Mouse (Mus musculus) ovary, adult 18-20 months (tissue): ENCODE measurements around the gene Zhx3.

Experiments
- DNase-seq: peaks from one replicate; pipeline ENCODE4 v3.0.0; 2022; ENCODE audit warnings: low spot score, mixed read lengths

Zhx3 gene

DNA sequence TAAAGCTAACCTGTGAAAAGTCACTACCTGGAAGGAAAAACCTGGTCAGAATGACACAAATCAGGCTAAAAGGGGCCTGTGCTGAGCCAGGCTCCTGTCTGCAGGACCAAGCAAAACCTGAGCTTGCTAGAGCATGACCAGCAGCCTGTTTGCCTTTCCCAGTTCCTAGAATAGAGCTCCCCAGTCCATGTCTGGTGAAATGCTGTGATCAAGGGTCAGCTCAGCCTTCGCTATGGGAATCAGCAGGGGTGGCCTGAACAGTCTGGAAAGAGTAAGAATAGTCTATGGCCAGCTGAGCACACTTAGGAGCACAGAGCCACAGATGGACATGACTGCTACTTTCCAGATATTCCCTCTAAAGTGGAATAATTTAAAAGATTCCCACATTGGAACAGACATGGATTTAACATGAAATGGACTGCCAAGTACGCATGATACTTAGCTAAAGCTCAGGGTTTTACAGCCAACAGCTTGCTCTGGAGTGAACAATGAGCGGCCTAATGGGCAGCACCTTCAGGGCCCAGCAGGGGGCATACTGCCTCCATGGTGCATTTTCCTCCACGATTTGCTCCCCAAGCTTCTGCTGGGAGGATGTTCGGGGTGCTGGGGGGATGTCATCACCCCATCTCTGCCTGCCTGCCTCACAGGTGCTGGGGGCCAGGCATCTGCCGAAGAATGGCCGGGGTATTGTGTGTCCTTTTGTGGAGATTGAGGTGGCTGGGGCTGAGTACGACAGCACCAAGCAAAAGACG lies 112.2 kb downstream of the Zhx3 start:
- DNase-seq: no peak

DNA sequence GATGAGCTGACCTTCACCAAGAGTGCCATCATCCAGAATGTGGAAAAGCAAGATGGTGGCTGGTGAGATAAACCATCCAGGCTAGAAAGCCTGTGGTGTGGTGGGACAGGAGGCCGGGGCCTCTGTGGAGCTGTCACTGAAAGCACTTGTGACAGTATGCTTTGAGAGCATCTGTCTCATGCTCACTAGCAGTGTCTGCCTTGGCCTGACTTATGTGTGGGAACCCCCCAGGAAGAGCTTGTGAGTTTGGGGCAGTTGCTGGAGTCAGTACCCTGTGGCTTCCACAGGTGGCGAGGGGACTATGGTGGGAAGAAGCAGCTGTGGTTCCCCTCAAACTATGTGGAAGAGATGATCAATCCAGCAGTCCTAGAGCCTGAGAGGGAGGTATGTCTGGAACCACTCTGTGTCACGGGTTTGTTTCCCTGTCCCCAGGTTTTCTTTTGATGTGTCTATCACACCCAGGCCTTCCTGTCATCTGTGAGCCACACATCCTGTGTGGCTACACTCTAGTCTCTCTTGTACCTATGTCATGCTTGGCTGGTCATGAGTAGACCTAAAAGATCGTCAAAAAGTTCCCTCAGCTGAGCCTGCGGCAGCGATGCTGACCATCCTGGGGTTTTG lies 116.1 kb downstream of the Zhx3 start:
- DNase-seq: no peak

DNA sequence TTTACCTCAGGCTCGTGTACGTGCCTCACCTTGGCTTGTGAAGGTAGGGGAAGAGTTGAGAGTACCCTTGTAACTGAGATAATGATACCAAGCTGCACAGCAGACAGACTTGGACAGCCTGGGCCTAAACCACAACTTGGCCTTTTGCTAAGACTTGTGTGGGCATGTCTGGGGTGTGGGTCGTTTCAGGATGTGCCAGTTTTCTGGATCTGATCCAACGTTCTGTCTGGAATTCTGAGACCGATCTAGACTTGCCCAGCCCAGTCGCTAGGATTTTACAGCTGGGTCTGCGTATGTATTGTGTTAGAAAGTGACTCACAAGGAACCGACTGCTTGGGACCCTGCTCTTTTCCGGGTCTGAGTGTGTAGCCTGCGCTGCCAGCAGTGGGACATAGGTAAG lies 125.7 kb downstream of the Zhx3 start:
- no peak for DNase-seq

DNA sequence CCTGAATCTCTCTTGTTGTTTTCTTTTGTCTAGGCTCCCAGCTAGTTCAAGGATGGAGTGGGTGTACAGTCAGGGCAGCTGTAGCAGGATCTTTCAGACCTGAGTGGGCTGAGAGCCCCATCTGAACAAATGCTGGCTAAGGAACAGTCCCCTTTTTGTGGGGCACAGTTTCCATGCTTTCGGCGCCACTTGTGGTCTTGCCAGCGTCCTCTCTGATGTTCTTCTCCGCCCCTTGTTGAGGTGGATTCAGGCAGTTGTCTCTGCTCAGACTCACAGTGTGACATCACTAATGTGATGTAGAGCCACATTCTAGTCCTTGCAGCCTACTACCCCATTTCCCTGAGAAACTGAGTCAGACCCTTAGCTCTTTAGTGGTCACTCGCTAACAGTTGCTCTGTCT lies 126.2 kb downstream of the Zhx3 start:
- no peak for DNase-seq

DNA sequence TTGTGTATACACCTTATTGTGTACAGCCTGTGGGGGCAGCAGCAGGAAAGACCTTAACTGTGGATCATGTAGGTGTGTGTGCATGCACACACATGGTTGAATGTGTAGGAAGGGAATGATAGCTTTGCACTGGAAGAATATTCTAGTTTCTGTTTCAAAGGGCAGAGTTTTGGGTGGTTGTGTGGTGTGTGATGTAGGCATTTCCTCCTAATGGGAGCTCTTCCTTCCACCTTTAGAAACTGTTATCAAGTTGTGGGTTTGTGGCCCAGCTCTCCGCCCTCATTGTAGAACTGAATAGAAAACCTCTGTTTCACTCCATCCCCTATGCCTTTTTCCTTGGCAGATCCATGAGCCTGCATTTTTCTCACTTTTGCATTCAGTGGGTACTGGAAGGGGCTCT lies 127.3 kb downstream of the Zhx3 start:
- DNase-seq: no peak

DNA sequence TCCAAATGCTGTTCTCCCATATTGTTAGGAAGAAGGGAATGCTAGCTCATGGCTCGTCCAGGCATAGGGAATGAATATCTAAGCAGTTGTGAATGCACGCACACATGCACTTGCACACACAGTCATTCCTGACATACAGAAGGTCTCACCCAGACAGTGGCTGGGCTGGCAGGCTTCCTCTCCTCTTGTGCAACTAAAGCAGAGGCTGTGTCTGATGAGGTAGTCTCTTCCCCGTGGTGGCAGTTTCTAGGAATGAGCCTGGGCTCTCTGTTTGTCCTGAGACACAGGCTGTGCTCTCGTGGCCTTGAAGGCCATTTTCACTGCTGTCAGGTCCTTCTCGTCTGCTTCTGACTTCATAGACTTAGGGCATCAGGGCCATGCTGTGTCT lies 128.0 kb downstream of the Zhx3 start:
- DNase-seq: no peak

DNA sequence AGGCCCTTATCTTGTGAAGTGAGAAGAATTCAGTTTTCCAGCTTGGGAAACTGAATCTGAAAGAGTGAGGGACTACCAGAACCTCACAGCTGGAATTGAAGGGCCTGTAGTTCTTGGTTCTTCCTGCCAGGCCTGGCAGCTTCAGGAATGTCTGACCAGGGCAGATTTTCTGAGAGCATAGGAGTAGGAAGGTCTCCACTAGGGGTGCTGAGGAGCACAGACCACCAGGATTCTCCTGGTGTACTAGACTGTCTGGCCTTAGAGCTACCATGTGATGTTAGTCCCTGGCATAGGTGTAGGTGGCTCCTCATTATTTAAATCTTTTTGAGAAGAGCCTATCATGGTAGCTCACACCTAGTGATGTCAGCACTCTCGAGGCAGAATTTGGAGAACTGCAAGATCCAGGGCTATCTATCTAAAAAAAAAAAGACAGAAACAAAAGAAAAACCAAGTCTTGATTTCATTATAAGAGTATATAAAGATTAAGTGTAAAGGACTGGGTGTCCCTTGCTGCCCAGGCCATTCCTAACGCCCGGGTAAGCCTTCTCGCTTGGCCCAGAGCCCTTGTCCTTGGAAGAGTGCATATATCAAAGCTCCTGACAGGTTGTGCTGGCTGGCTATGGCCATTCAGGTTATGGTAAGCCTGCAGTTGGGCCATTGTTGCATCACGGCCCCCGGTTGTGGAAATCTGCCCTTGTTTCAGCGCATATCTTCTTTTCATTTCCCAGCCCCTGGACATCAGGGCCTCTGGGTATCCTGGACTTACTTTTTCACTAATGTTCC lies 128.6 kb downstream of the Zhx3 start:
- peak; percentile 46 for DNase-seq

DNA sequence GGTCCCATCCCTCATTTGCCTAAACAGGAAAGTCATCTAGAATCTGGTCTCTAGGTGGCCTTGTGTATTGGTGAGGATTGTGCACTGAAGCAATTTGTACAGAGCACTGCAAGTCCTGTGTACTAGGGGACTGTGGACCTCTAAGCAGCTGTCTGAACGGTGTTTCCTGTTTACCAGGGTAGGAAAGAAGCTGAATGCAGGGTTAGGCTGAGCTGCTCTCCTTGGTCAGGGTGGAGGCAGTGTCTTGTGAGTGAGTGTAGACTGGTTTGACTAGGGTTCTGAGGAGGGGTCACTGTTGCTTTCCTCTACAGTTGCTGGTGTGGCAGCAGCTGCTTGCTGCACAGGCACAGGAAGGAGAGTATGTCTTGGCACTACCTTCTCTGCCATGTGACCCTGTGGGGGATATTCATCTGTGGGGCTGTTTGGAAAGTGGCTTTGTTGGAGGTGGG lies 130.6 kb downstream of the Zhx3 start:
- no peak for DNase-seq

DNA sequence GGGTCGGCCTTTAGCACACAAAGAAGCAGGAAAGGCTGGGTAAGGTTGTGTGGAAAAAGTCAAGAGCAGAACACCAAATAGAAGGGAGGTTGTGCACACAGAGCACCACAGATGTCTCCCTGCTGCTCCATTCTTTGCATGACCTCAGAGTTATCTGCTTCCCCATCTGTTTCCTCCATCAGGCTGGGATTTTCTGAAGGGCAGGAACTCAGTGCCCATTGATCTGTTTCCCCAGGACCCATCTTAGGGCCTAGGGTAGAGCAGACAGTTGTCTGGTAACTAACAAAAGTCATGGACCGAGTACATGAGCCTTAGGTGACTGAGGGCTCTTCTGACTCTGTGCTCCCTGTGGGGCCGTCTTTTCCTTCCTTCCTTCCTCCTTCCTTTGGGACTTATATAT lies 131.2 kb downstream of the Zhx3 start:
- no peak for DNase-seq

DNA sequence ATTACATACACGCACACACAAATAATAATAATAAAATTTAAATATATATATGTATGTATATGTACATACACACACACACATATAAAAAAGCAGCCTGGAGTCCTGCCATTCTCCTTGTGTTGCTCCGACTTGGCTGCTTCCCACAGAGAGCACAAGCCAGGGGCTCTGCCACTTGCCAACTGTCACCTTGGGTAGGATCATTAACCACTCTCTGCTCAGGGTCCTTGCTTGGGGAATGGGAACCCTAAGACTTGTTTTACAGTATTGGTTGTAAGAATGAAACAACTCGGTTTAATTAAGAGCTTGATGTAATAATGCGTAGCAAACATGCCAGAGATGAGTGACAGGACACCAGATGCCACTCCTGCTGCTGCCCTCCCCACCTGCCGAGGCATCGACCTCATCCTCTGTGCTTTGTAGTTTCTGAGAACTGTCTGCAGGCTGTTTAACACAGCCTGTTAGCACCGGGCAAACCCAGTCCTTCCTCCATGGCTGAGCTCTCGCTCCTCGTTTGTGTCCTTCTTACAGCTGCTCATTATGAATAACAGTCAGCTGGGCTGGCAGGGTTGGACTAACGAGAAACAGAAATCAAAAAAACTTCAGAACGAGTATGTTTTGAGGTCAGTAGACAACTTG lies 132.2 kb downstream of the Zhx3 start:
- DNase-seq: no peak

DNA sequence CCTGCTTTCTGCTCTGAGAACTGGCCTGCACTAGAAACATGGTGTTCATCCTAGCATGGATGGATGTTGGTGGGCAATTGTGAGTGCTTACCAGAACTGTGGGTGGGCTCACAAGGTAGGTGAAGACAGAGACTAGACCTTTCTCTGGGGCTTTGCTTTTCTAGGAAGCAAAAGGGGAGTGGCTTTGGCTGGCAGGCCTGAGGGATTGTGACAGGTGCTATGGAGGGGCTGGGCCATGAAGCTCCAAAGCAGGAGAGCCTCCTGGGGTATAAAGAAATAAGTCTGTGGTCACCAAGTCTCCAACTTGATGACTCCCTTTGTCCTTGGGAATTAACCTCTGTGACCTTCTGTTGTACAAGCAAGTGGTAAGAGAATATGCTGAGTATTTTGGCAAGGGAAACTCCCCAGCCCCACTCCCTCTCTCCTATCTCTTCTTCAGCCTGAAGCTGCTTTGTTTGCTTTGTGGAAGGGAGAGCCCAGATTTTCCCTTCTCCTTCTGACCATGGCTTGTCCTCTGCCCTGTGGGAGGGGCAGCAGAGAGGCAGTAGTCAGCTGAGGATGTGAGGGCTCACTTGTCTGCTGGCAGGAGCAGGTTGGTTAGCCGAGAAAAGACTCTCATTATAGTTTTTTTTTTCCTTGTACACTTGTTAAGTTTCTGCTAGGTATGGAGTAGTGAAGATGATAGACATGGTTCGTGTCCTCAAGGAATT lies 133.0 kb downstream of the Zhx3 start:
- no peak for DNase-seq

DNA sequence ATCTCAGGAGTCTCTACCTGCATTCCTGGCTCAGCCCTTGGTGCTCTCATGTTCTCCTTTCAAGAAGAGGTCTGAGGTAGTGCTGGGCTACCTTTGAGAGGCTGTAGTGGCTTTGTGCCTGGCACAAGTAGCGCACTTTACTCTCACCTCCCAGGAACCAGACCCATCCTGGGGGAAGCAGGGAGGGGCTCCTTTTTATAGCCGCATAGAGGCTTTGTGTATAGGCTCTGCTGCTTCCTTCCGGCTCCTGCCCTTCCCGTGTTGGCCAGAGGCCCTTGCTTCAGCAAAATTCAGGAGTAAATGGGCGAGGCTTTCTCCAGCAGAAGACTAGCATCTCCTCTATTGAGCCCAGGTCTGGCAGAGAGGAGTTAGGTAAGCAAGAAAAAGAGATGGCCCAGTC lies 134.4 kb downstream of the Zhx3 start:
- no peak for DNase-seq

DNA sequence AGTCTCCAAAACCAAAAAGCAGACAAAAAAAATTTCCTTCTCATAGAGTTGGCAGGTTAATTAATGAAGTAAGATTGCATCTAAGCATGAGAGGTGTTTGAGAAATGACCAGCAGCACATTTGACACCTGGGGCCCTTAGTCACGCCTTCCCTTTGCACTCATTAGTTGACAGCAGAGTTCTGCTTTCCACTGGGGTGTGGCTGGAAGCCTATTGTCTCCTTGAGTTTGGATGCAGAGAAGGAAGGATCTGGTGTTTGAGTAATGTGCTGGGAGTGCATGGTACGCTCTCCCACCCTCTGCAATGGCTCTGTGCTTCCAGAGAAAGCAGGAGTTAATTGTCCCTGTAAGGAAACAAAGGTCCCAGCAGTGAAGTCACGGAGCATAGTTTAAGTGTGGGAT lies 136.3 kb downstream of the Zhx3 start:
- no peak for DNase-seq

DNA sequence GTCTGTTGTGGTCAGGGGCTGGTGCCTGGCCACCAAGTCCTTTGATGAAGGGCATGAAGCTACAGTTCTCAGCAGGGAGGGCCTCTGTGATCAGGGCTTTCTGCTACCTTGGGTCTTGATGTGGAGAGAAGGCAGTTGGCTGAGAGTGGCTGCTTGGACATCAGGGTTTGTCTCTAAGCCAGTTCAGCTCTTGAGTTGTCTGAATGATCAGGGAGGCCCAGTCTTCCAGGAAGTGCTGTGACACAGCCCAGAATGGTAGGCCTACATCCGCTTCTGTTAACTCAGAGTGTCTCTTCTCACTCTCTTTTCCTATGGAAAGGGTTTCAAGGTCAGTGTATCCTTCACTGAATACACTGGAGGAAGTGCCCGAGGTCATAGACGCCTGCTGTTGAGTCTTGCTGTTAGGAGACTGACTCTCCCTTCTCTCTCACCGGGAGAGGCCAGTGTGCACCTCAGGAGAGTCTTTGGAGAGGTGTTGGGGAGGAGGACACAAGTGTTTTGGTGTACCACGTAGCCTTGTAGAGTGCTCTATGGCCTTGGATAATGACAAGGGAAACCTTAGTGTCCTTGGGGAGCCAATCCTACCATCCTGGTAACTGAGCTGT lies 137.0 kb downstream of the Zhx3 start:
- DNase-seq: no peak

DNA sequence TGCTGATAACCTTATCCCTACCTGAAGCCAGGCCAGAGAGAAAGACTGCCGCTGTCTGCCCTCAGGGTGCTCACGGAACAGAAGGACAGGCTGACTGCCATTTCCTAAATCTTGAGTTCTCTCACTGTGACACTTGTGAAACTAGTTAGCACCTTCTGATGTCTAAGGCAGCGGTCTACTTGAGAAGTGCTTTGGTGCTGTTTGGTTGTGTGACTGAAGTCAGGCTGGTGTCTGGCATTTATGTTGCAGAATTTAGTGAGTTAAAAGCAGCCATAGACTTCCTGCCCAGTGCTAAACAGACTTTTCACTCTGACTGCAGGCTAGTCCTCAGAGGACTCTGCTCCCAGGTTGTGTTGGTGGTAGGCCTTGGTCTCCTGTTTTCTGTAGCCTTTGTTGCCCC lies 138.5 kb downstream of the Zhx3 start:
- no peak for DNase-seq

DNA sequence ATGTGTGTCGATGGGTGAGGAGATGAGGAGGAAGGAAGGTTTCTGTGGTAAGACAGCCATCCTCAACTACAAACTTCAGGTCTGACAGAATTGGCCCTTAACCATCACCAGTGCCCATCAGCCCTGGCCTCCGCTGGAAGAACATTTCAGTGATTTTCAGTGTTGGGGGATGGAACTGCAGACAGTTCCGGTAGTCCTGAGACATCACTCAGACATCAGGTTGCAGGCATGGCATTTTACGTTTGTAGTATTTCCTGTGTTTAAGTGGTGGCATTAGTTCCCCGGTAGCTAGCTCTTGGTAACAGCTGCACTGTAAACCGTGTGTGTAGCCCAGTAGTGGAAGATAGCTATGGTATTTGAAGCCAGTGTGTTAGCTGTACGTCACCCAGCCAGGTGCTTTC lies 139.7 kb downstream of the Zhx3 start:
- no peak for DNase-seq

DNA sequence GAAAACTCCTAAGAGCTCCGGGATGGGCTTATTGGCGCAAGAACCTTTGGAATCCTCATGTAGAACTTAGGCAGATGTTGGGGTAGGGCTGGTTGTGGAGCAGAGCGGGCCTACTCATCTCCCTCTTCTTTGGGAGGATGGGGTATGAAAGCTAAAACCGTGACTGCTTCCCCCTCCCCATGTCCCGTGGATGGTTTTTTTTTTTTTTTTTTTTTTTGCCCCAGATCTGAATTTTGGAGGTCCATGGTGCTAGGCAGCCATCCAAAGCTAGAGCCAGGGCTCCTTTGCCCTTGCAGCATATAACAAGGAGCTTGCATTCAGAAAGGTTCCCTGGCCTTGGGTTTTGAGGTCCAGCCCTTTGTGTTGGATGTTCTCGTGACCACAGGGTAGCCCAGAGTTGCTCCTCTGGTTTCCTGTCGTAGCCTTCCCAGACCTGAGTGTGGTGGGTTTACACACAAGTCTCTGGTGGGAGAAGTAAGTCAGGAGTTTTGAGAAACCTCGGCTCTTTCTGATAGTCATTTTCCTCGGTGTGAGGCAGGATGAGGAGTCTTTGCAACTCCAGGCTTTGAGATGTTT lies 140.3 kb downstream of the Zhx3 start:
- no peak for DNase-seq

DNA sequence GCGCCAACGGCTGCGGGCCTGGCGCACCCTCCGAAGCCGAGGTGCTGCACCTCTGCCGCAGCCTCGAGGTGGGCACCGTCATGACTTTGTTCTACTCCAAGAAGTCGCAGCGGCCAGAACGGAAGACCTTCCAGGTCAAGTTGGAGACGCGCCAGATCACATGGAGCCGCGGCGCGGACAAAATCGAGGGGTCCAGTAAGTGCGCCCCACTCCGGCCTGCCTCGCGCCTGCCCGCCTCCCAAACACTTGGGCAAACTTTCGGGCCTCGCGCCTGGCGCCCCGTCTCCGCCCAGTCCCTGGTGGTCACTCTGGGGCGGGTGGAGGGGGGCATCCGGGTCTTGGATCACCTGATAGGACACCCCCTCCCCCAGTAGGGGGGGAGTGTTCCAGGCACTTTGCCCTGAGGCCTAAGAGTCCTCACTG lies 140.9 kb downstream of the Zhx3 start:
- peak; percentile 44 for DNase-seq

DNA sequence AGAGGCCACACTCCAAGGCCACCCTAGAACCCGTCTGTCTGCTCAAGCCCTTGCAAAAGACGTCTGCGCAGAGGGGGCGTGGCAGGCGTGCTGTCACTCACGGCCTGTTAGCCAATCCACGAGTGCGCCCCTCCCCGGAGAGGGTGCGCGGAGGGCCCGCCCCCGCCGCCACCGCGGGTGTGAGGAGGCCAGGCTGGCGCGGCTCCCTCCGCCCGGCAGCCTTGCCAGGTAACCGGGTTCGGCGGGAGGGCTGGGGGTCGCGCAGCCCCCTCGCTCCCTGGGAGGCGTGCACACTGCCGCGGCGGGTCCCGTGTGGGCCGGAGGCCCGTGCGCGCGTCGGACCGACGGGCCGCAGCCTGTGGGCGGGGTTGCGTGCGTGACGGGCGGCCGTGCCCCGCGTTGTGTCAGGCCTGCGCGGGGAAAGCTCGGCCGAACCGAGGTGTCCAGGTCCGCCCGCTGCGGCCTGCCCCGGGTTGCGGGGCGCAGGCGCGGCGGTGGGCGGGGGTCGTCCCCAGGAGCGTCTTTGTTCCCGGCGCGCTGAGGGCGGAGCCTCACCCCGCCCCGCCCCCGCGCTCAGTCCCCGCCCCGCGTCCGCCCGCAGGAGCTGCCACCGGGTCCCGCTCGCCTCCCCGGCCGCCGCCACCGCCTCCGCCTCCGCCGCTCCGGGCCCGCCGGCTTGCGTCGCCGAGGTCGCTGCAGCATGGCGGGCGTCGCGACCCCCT lies 141.5 kb downstream of the Zhx3 start, which contains the start of gene Plcg1:
Gene Plcg1 (plus strand): TSS at position 184 of the 722 bp plus-strand sequence.
- DNase-seq: peak; percentile 87

DNA sequence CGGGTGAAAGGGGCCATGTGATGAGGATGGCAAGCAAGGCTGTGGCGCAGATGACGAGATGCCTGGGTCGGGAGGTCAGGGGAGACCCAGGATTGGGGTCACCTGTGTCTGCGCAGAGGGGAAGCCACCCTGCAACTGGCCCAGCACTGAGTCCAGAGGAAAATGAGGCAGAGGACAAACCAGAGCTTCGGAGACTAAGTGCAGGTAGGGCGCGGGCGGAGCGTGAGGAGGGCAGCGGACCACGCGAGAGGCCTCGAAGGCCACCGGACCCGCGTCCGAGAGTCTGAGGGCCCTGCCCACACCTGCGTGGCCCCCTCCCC lies 142.0 kb downstream of the Zhx3 start:
- no peak for DNase-seq
